Mouse (Mus musculus): ENCODE measurements at regions not wholly inside any gene's neighbourhood (a gene's known extent, or its start where the extent isn't known, plus 50 kb on each side); places are given as distances from the start of the nearest gene placed in this dataset.
A peak's percentile ranks its signal among the peaks of the same experiment; 100 is the strongest.
"Not testable (repeated sequence)": the region's sequence is repeated elsewhere in the genome, so short reads cannot be mapped to it uniquely, and the experiment has no call there.

- not testable (repeated sequence) for DNase-seq (ENCODE audit: low read depth)
Measured at GRCm38 (mm10) chr4:8462414-8462813, 223.6 kb upstream of the Car8 start.

GRCm38 (mm10) chr4:8454346-8454745 is 215.5 kb upstream of the Car8 start:
- DNase-seq (ENCODE audit: low read depth) = no peak

DNA sequence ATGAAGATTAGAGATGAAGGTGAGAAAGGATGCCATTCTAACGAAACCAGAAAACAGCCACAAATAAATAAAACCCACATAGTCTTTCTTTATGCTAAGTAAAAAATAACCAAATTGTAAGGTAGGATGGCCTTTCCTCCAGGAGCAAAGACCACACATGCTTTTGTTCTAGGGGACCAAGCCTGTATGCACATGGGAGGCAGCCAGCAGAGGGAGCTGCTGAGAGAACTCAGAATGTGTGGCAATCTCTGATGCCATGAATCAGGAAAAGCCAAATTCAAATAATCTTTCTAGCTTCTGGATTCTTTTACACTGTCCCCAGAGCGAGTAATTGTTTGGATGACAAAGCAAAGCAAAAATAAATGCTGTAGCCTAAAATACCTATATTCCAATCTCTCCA is 193.6 kb upstream of the Car8 start:
- DNase-seq (ENCODE audit: low read depth) = peak; percentile 48

- no peak for DNase-seq (ENCODE audit: low read depth)
Measured at GRCm38 (mm10) chr4:8431032-8431332, 192.1 kb upstream of the Car8 start.

DNA sequence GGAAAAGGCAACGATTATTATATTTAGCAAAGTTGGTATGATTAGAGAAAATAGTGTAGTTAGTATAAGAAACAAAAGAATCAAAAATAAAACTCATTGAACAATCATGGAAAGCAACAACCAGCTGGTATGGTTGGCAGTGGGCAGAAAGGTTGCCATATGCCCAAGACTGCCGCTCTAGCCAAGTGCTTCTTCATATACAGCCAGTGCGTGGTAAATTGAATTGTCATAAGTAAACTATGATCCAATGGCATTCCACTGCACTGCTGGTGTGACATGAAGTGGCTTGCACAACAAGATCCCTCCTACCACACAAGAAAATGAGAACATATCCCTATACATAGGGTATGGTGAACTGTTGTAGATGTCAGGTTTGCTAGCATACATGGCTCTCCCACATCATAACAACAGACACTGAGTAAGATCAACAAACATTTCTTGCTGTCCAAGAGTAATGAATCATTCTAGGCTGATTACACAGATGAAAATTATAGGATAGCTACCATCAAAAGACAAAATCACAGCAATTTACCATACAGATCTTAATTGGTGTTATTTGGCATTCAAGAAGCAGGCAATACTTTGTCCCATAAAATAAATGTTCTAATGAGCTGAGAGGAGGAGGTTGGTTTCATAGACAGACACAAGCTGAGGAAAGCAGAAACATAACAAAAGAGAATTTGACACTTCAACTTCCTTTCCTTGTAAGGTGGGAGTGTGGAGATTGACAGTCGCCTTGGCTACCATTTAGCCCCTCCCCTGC is 191.6 kb upstream of the Car8 start:
- no peak for DNase-seq (ENCODE audit: low read depth)

DNA sequence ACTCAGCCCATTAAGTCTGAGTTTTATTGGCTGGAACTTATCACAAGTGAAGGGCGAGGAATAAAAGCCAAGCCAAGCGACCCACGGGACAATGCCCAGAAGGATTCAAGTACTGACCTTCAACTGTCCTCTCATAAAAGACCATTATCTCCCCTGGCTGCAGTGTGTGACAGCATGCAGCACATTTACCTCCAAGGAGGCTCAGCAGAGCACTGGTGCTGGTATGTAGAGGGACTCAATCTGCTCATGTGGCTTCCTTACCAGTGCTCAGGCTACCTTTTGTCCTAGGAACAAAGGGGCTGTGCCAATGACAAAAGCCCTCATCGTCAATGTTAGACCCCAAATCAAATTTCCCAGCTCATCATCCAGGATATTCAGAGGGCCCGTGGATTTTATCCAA is 190.9 kb upstream of the Car8 start:
- no peak for DNase-seq (ENCODE audit: low read depth)

DNA sequence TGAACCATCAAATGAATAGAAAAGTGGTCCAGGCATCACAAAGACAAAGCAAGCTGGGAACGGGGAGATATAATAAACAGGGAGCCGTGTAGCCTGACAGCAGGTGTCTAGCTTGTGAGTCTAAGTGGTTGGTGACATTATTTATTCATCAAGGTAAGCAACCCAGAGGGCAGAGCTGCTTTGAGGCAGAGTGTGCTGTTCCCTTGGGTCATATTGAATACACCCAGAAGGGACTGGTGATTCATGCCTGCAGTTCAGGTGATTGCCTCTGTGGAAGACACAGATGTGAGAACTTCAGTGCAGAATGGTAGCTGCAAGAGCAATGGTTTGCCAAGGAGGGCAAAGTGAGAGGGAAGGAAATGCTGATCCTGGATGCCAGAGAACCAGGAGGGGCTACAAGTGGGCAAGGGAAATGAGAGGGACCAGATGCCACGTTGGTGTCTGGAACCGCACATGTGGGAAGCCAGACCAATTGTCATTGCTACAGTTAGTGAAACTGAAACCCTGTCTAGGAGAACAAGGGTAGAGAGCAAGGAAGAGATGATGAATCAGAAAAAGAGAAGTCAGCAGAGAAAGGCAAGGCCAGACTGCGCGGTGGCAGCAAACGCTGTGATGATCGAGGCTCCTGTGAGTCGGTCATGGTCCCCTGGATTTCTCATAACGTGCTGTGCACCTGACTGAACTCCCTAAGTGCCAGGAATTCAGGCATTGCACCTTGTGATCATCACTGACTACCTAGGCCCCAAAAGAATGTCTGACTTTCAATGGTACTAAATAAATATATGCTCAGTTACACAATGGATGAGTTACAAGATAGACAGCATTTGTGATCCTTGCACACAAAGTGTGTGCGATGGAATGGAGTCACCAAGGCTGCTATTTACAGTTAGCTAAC is 190.0 kb upstream of the Car8 start:
- DNase-seq (ENCODE audit: low read depth) = no peak

GRCm38 (mm10) chr4:8427812-8428211 is 189.0 kb upstream of the Car8 start:
- no peak for DNase-seq (ENCODE audit: low read depth)

DNA sequence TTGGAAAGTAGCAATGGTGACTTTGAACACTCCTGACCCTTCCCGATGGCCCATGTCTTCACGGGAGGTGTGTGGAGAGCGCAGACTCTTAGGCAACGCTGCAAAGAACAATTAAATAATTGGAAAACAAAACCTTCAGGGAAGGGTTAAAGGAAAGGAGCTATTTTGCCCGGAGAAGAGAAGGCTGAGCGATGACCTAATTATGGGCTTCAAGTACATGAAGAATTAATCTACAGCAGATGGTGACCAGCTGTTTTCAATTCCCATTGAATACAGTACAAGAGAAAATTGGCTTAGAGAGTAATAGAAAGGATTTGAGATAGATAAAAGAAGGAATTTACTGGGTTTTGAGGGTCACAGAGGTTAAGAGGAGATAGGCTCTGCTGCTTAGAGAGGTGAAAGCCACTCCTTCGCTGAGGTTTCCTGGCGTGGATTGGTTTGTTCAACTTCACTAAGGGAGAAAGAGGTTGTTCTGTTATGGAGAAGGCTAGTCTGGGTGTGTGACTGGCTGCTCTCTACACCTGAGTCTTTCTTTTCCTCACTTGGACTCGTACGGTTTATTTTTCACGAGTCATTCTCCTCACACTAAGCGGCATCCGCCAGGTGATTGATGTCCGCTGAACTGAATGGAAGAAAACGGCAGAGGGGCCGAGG is 184.7 kb upstream of the Car8 start:
- no peak for DNase-seq (ENCODE audit: low read depth)

GRCm38 (mm10) chr4:8421285-8421684 is 182.4 kb upstream of the Car8 start:
- no peak for DNase-seq (ENCODE audit: low read depth)

- DNase-seq (ENCODE audit: low read depth) = peak; percentile 22
Measured at GRCm38 (mm10) chr4:8418374-8419031, 179.7 kb upstream of the Car8 start.

- DNase-seq (ENCODE audit: low read depth) = no peak
Measured at GRCm38 (mm10) chr4:8417821-8418220, 179.0 kb upstream of the Car8 start.

DNA sequence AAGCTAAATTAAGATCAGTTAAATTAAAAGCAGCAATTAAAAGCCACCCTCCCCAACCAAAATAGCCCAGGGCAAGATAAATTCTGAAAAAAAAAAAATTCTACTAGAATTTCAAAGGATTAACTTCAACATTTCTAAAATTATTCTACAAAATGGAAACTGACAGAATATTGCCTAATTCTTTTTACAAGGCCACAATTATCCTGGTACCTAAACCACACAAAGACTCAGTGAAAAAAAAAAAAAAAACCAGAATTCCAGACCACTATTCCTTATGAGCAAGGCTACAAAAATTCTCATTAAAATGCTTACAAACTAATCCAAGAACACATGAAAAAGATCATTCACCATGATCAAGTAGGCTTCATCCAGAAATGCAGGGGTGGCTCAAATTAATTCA is 174.5 kb upstream of the Car8 start:
- no peak for DNase-seq (ENCODE audit: low read depth)

DNA sequence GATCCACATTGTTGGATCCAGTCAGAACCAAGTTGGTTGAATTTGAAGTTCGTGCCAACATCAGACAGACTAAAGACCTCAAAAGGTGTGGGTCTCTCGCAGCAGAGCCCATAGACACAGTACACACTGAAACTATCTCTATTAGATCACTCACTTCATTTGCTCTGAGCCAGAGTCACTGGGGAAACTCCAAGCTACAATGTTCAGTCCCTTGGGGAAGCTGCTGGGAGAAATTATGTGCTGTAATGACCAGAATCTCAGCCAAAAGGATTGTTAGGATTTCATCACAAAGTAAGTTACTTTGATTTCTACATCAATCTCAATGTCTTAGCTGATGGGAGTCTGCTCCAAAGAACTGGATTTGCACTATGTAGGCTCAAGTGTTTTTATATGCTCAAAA is 161.2 kb upstream of the Car8 start:
- DNase-seq (ENCODE audit: low read depth) = no peak

DNA sequence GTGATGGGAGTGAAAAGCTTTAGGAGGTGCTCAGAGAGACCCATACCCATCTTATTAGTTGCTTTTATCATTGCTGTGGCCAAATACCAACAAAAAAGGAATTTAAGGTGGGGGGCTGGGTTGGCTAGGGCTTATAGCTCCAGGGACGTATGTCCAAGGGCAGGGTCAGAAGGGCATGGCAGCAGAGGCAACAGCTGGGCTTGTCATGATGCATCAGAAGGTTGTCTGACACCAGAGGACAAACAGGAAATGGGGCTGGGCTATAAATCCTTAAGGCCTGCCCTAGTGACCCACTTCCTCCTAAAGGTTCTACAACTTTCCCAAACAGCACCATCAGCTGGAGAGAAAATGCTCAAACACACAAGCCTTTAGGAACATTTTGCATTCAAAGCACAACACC is 160.6 kb upstream of the Car8 start:
- no peak for DNase-seq (ENCODE audit: low read depth)

DNA sequence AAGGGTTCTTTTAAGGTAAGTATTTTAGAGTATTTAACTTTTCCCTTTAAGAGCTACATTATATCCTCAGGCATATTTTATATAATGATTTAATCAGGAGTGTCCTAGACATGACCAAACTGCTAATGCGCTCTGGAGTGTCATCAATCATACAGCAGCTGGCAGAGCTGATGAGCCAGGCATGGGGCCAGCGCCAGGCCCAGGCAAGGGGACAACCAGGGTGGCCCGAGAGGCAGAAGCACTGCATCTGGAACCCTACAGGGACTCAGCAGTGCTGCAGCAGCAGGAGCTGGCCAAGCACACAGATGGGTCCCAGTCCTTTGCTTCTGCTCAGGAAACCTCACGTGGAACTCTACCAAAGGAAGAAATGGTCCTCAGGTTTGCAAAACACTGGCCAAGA is 160.1 kb upstream of the Car8 start:
- DNase-seq (ENCODE audit: low read depth) = no peak

DNA sequence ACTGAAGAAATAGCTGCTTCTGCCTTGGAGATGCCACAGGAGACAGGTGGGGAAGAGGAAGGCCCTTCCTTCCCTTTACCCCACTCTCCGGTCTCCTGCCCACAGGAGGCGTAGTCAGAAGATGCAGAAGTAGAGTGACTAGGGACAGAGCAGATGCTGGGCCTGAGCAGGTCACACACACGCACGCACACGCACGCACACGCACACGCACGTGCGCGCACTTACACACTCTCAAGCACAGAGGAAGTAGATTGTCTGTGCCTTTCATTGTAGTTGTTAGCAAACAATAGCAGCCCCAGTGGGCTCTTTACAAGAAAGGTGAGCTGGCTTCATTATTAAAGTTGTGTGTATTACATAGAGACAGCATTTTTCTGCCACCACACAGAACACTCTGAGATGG is 144.3 kb upstream of the Car8 start:
- DNase-seq (ENCODE audit: low read depth) = no peak

- no peak for DNase-seq (ENCODE audit: low read depth)
Measured at GRCm38 (mm10) chr4:8382125-8382417, 143.2 kb upstream of the Car8 start.

GRCm38 (mm10) chr4:8381408-8382124 is 142.7 kb upstream of the Car8 start:
- DNase-seq (ENCODE audit: low read depth) = no peak

DNA sequence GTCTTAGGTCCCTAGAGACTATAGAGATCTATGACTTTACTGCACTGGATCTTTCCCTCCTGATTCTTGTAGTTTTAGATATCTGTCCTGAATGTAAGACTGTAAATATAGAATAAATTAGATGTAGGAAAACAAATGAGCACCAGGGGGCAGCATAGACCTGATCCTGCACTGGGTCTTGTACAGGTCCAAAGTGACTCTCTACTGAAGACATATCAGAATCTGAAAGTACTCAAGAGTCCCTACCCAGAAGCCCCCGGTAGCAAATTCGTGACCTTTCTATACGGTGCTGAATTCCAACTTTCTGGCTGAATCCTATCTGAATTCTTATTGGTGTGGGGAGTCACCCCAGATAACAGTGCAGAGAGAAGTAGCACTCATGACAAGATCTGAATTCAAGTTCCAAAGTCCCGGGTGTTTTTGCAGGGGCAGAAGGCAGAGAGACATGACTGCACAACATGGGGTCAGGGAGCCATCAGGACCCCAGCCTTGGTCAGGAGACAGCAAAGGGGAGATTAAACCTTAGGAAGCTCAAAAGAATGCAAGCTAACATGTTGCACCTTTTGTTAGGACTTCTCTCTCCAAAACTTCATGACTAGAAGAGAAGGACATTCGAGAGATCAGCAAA is 142.0 kb upstream of the Car8 start:
- peak; percentile 85 for DNase-seq (ENCODE audit: low read depth)

- no peak for DNase-seq (ENCODE audit: low read depth)
Measured at GRCm38 (mm10) chr4:8374737-8375489, 136.1 kb upstream of the Car8 start.
